Mouse (Mus musculus) cerebellum, adult 2 months (tissue): ENCODE measurements around the gene Cdrt4.

Experiments
- CTCF ChIP-seq: fragments of 200-500 bp; IDR thresholded peaks from 2 replicates; pipeline ENCODE4 v1.5.1; 2011; ENCODE audit warnings: low read depth, mild to moderate bottlenecking, control low read depth, low read length, moderate library complexity, borderline replicate concordance; ENCODE audit not compliant: insufficient read depth
- POLR2A ChIP-seq: fragments of 200-500 bp; IDR thresholded peaks from 2 replicates; pipeline ENCODE4 v1.6.1; 2011; ENCODE audit warnings: low read length, control low read depth, borderline replicate concordance; ENCODE audit not compliant: insufficient read depth

- TF ChIP-seq CTCF: no peak
- no peak for TF ChIP-seq POLR2A
Observed at GRCm38 (mm10) chr11:62995066-62995754, 44.2 kb downstream of the Cdrt4 start.
